Mouse (Mus musculus) erythroblast, embryonic 14.5 days (primary cell): ENCODE results near the gene Gpr142.

Experiments
- GATA1 ChIP-seq: IDR thresholded peaks from 2 replicates; pipeline ENCODE4 v1.6.1; 2012; ENCODE audit warnings: low read length, inconsistent platforms, mixed read lengths
- TAL1 ChIP-seq: IDR thresholded peaks from 3 replicates; pipeline ENCODE4 v1.6.1; 2012; ENCODE audit warnings: low read length, inconsistent platforms, mixed read lengths

GRCm38 (mm10) chr11:114795231-114795746 is 3.4 kb upstream of the Gpr142 start:
- no peak for TF ChIP-seq TAL1
- TF ChIP-seq GATA1: no peak
